Mouse (Mus musculus): ENCODE measurements at regions not wholly inside any gene's neighbourhood (a gene's known extent, or its start where the extent isn't known, plus 50 kb on each side); places are given as distances from the start of the nearest gene placed in this dataset.
A peak's percentile ranks its signal among the peaks of the same experiment; 100 is the strongest.

DNA sequence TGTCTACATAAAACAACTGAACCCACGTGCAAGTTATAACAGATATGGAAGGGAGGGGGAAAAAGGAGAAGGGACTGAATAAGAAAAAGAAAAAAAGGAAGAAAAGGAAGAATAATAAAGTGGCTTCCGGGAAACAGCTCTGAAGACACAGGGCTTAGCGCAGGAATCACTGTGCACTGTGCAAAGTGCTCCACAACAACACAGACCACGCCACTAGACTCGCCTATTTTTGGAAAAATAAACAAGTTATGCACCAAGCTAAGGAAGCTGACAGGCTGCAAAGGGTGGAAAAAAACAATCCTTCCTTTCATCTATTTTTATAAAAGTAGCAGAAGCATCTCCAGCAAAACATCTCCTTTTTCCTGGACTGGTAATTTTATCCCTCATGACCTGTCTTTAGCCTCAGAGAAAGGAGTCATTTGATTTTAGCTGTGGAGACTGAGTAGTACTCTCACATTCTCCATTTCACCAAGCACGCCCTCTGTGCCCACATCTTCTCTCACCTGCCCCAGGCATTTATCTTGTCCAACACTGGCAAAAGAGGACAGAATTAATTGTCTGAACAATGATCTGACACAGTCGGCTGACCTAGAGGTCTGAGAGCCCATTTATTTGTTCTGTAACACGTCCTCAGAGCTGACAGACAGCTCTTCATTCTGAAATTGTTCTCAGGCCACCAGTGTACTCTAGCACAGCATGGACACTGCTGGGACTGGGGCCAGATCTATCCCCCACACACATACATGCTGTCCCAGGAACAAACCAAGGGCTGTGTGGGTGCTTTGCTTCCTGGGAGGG lies 60.4 kb upstream of the Hddc2 start:
- WGBS = 47% methylated on average over 8 of the region's 8 CpGs

DNA sequence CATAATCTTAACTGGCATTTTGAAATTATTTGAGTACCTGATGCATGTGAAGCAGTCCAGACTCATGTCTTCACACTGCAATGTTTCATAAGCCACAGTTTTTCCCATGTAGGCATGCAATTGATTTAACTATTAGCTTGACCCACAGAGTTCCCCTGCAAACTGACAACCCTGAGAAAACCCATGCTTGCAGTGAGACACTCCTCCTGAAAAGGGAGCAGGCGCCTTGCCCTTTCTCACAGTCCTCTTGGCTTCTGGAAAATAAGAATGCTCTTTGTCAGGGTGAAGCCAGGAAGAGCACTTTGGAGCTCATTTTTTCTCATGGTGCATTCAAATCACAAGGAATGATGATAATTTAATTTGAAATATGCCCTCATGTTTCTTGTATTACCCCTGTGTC lies 56.2 kb upstream of the Hddc2 start:
- no peaks in the 10 kb centered on the region for H3K36me3 ChIP-seq (ENCODE audit: control insufficient read depth, insufficient read depth, low read length)
- ATAC-seq (ENCODE audit: insufficient read depth, low FRiP score) = no peak
- H3K4me1 ChIP-seq (ENCODE audit: control insufficient read depth, insufficient read depth, low read length) = no peaks in the 10 kb centered on the region
- H3K9ac ChIP-seq (ENCODE audit: low read length) = no peak overlapping the region
- no peak overlapping the region for H3K4me2 ChIP-seq (ENCODE audit: low read depth, low read length)
- H3K27me3 ChIP-seq (ENCODE audit: control insufficient read depth, insufficient read depth, low read length) = no peaks in the 10 kb centered on the region
- H3K9me3 ChIP-seq (replicated peaks; ENCODE audit: control insufficient read depth, low read length) = no peaks in the 10 kb centered on the region
- H3K4me3 ChIP-seq (replicated peaks; ENCODE audit: low read length) = no peak overlapping the region
- WGBS = 55% methylated on average over 1 of the region's 1 CpGs
- H3K27ac ChIP-seq (ENCODE audit: low read length) = no peak overlapping the region

More for the DNA sequence above, 60.4 kb upstream of the Hddc2 start:
- H3K36me3 ChIP-seq (ENCODE audit: control insufficient read depth, insufficient read depth, low read length) = no peaks in the 10 kb centered on the region
- no peak overlapping the region for H3K9ac ChIP-seq (ENCODE audit: low read length)
- H3K4me2 ChIP-seq (ENCODE audit: low read depth, low read length) = no peak overlapping the region
- H3K27me3 ChIP-seq (ENCODE audit: control insufficient read depth, insufficient read depth, low read length) = no peaks in the 10 kb centered on the region
- H3K9me3 ChIP-seq (replicated peaks; ENCODE audit: control insufficient read depth, low read length) = no peaks in the 10 kb centered on the region
- no peak overlapping the region for H3K27ac ChIP-seq (ENCODE audit: low read length)
- no peak overlapping the region for H3K4me3 ChIP-seq (replicated peaks; ENCODE audit: low read length)
- ATAC-seq (ENCODE audit: insufficient read depth, low FRiP score) = no peak
- no peaks in the 10 kb centered on the region for H3K4me1 ChIP-seq (ENCODE audit: control insufficient read depth, insufficient read depth, low read length)

DNA sequence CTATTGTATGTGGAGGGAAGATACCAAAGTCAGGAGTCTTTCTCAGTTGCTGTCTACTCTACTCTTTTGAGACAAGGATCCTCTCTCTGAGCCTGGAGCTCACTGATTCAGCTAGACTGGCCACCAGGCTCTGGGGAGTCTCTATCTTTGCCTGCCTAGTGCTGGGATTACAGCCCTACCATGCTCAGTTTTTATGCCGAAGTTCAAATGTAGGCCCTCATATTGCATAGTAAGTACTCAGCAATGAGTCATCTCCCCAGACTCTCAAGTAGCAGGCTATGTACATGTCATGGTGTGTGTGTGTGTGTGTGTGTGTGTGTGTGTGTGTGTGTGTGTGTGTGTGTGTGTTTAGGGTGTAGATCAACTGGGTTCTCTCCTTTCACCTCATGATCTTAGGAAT lies 55.6 kb upstream of the Hddc2 start:
- no peak overlapping the region for H3K4me3 ChIP-seq (replicated peaks; ENCODE audit: low read length)
- H3K36me3 ChIP-seq (ENCODE audit: control insufficient read depth, insufficient read depth, low read length) = no peaks in the 10 kb centered on the region
- H3K27me3 ChIP-seq (ENCODE audit: control insufficient read depth, insufficient read depth, low read length) = no peaks in the 10 kb centered on the region
- H3K4me1 ChIP-seq (ENCODE audit: control insufficient read depth, insufficient read depth, low read length) = no peaks in the 10 kb centered on the region
- no peak for ATAC-seq (ENCODE audit: insufficient read depth, low FRiP score)
- no peak overlapping the region for H3K4me2 ChIP-seq (ENCODE audit: low read depth, low read length)
- no peak overlapping the region for H3K9ac ChIP-seq (ENCODE audit: low read length)
- WGBS = 79% methylated on average over 1 of the region's 1 CpGs
- no peak overlapping the region for H3K27ac ChIP-seq (ENCODE audit: low read length)
- no peaks in the 10 kb centered on the region for H3K9me3 ChIP-seq (replicated peaks; ENCODE audit: control insufficient read depth, low read length)

DNA sequence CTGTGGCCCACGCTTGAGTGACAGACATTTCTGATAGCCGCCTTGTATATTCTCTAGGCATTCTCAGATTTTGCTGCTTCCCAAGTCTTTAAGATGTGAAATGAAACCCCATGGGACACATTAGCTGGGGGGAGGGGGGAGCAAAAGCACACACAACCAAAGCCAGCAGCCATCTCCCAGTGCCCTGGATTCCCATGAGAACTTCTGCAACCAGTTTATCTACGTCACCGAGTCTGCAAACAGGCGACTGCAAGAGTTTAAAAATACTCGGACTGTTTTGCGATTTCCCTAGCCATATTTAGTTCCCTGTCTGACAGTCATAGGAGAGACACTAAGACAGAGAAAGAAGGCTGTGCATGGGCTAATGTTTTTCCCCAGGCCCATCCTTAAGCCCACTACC lies 52.3 kb upstream of the Hddc2 start:
- Histone ChIP-seq H3K9ac (ENCODE audit: low read length) (no peak overlapping the region), H3K4me2 (ENCODE audit: low read depth, low read length) (no peak overlapping the region), H3K9me3 (replicated peaks; ENCODE audit: control insufficient read depth, low read length) (no peaks in the 10 kb centered on the region), H3K36me3 (ENCODE audit: control insufficient read depth, insufficient read depth, low read length) (no peaks in the 10 kb centered on the region), H3K27me3 (ENCODE audit: control insufficient read depth, insufficient read depth, low read length) (no peaks in the 10 kb centered on the region), H3K27ac (ENCODE audit: low read length) (peak overlapping the region; percentile 12; the same call in 1 of the 2 replicates), H3K4me1 (ENCODE audit: control insufficient read depth, insufficient read depth, low read length) (no peaks in the 10 kb centered on the region), H3K4me3 (replicated peaks; ENCODE audit: low read length) (no peak overlapping the region)
- 60% methylated on average over 7 of the region's 7 CpGs for WGBS
- ATAC-seq (ENCODE audit: insufficient read depth, low FRiP score) = no peak
